Mouse (Mus musculus) CH12.LX (cell line): ENCODE results near the gene Gm10142. TPM values are rescaled to one million over a fixed set of nuclear protein-coding genes. Genes with fewer than 3 reads are reported as not detected.
"Not testable (repeated sequence)": the region's sequence is repeated elsewhere in the genome, so short reads cannot be mapped to it uniquely, and the experiment has no call there.

ENCODE experiments used
- DNase-seq: peaks from one replicate; pipeline ENCODE4 v3.0.0-alpha.2; 2013; ENCODE audit errors: extremely low read depth
- H3K27ac ChIP-seq: 2 replicates; pipeline ENCODE4 v1.5.1; 2012; ENCODE audit warnings: low read depth, mild to moderate bottlenecking, control low read depth, moderate library complexity; ENCODE audit not compliant: insufficient read depth
- H3K27me3 ChIP-seq: replicated peaks from 2 replicates; pipeline ENCODE3; 2012; ENCODE audit warnings: inconsistent platforms
- H3K36me3 ChIP-seq, 2 experiments: replicated peaks in 1 of 2; 2 replicates each; pipeline versions ENCODE3 to v1.6.1; 2012; ENCODE audit warnings: inconsistent platforms in 1 of 2, low read length in 1 of 2, mild to moderate bottlenecking in 1 of 2, mixed read lengths in 1 of 2, moderate library complexity in 1 of 2; ENCODE audit not compliant: control insufficient read depth in 1 of 2, insufficient read depth in 1 of 2
- H3K4me1 ChIP-seq, 2 experiments: 2 replicates each; pipeline ENCODE4 v1.6.1; 2012; ENCODE audit warnings: inconsistent platforms in 1 of 2, moderate library complexity in 1 of 2; ENCODE audit not compliant: insufficient read depth in 2 of 2, control insufficient read depth in 1 of 2
- H3K4me2 ChIP-seq: 2 replicates; pipeline ENCODE4 v1.6.1; 2012; ENCODE audit warnings: low read depth, mild to moderate bottlenecking, control low read depth; ENCODE audit not compliant: poor library complexity, insufficient read depth, severe bottlenecking
- H3K4me3 ChIP-seq, 3 experiments: fragments of 150-350 bp in 1 of 3; sonication (generic) in 1 of 3; replicated peaks in 1 of 3; 2 replicates each; pipeline versions ENCODE3 to v1.5.1; 2011 to 2012; ENCODE audit warnings: low read depth in 2 of 3, low read length in 2 of 3, mild to moderate bottlenecking in 2 of 3, moderate library complexity in 2 of 3, control low read depth in 1 of 3, improper control_type of control experiment in 1 of 3, inconsistent platforms in 1 of 3, mixed read lengths in 1 of 3; ENCODE audit not compliant: poor library complexity in 1 of 3
- H3K79me2 ChIP-seq: replicated peaks from 2 replicates; pipeline ENCODE4 v1.6.1; 2012; ENCODE audit warnings: mild to moderate bottlenecking, moderate library complexity; ENCODE audit not compliant: control insufficient read depth, poor library complexity, insufficient read depth, severe bottlenecking; ENCODE audit errors: extremely low read depth
- H3K9ac ChIP-seq: 2 replicates; pipeline ENCODE4 v1.6.1; 2012; ENCODE audit warnings: low read depth, mild to moderate bottlenecking, control low read depth, moderate library complexity; ENCODE audit not compliant: insufficient read depth
- H3K9me3 ChIP-seq: replicated peaks from 2 replicates; pipeline ENCODE3; 2012; ENCODE audit warnings: low read length, inconsistent platforms, mixed read lengths
- CHD1 ChIP-seq: IDR thresholded peaks from 2 replicates; pipeline ENCODE4 v1.6.1; 2012; ENCODE audit warnings: low read depth, low read length, improper control_type of control experiment, inconsistent platforms
- E2F4 ChIP-seq: IDR thresholded peaks from 2 replicates; pipeline ENCODE4 v1.6.1; 2011; ENCODE audit warnings: low read depth, low read length, improper control_type of control experiment; ENCODE audit not compliant: insufficient replicate concordance
- EP300 ChIP-seq: IDR thresholded peaks from 2 replicates; pipeline ENCODE4 v1.6.1; 2011; ENCODE audit warnings: low read length, improper control_type of control experiment
- ETS1 ChIP-seq: conservative IDR thresholded peaks from 2 replicates; pipeline ENCODE4 v1.6.1; 2012; ENCODE audit warnings: low read depth, mild to moderate bottlenecking, inconsistent platforms, low read length, improper control_type of control experiment, moderate library complexity
- GABPA ChIP-seq: IDR thresholded peaks from 2 replicates; pipeline ENCODE4 v1.6.1; 2012; ENCODE audit warnings: low read depth, low read length, improper control_type of control experiment, inconsistent platforms; ENCODE audit not compliant: insufficient replicate concordance
- KAT2A ChIP-seq: IDR thresholded peaks from 2 replicates; pipeline ENCODE4 v1.6.1; 2012; ENCODE audit warnings: low read length, improper control_type of control experiment, inconsistent platforms; ENCODE audit not compliant: insufficient replicate concordance
- MAFK ChIP-seq: IDR thresholded peaks from 2 replicates; pipeline ENCODE4 v1.6.1; 2011; ENCODE audit warnings: low read length, improper control_type of control experiment; ENCODE audit not compliant: insufficient replicate concordance
- MEF2A ChIP-seq: IDR thresholded peaks from 2 replicates; pipeline ENCODE4 v1.6.1; 2014; ENCODE audit warnings: low read depth, mild to moderate bottlenecking, inconsistent platforms, low read length, improper control_type of control experiment, borderline replicate concordance
- MXI1 ChIP-seq: IDR thresholded peaks from 2 replicates; pipeline ENCODE4 v1.6.1; 2011; ENCODE audit warnings: mild to moderate bottlenecking, low read depth, low read length, improper control_type of control experiment
- MYC ChIP-seq: IDR thresholded peaks from 2 replicates; pipeline ENCODE4 v1.6.1; 2011; ENCODE audit warnings: low read depth, mild to moderate bottlenecking, improper control_type of control experiment, low read length
- NRF1 ChIP-seq: IDR thresholded peaks from 2 replicates; pipeline ENCODE4 v1.6.1; 2014; ENCODE audit warnings: low read depth, mild to moderate bottlenecking, inconsistent platforms, low read length, improper control_type of control experiment, moderate library complexity
- PAX5 ChIP-seq: IDR thresholded peaks from 2 replicates; pipeline ENCODE4 v1.6.1; 2012; ENCODE audit warnings: low read length, inconsistent platforms, mixed read lengths
- RAD21 ChIP-seq: IDR thresholded peaks from 2 replicates; pipeline ENCODE4 v1.6.1; 2011; ENCODE audit warnings: low read depth, mild to moderate bottlenecking, low read length, improper control_type of control experiment, moderate library complexity
- RCOR1 ChIP-seq: conservative IDR thresholded peaks from 2 replicates; pipeline ENCODE4 v1.6.1; 2012; ENCODE audit warnings: low read depth, mild to moderate bottlenecking, inconsistent platforms, low read length, improper control_type of control experiment
- UBTF ChIP-seq: IDR thresholded peaks from 2 replicates; pipeline ENCODE4 v1.6.1; 2012; ENCODE audit warnings: low read depth, mild to moderate bottlenecking, inconsistent platforms, low read length, improper control_type of control experiment, moderate library complexity
- USF1 ChIP-seq: IDR thresholded peaks from 2 replicates; pipeline ENCODE4 v1.6.1; 2014; ENCODE audit warnings: low read depth, mild to moderate bottlenecking, inconsistent platforms, low read length, improper control_type of control experiment
- USF2 ChIP-seq: conservative IDR thresholded peaks from 2 replicates; pipeline ENCODE4 v1.6.1; 2011; ENCODE audit warnings: low read depth, low read length, improper control_type of control experiment
- ZNF384 ChIP-seq: IDR thresholded peaks from 2 replicates; pipeline ENCODE4 v1.6.1; 2012; ENCODE audit warnings: low read depth, low read length, improper control_type of control experiment, inconsistent platforms
- dilution Hi-C: fragments of 300-500 bp; cut with MboI; formaldehyde crosslinking; loops from 2 replicates; pipeline ENCODE4 v1.14.3; 2020; ENCODE audit warnings: low sequenced_read_pairs; ENCODE audit not compliant: extremely low pct_unique_long_range_greater_than_20kb, extremely low pct_ligation_motif_present
- in situ Hi-C: fragments of 300-500 bp; cut with MboI; formaldehyde crosslinking; loops from 3 replicates; pipeline ENCODE4 v1.14.3; 2019; ENCODE audit warnings: low sequenced_read_pairs, low pct_ligation_motif_present, low pct_unique_long_range_greater_than_20kb, mixed read lengths
- polyA plus RNA-seq: library from polyadenylated mRNA; unstranded; fragments of >175 nt; gene quantifications from 2 replicates; pipeline ENCODE4 v1.2.1, GENCODE M21; 2012; ENCODE audit warnings: low read depth; ENCODE audit not compliant: insufficient read length
- total RNA-seq, 2 experiments: library from RNA; depleted of rRNA; stranded (reverse); fragments of 300-350 nt in 1 of 2; fragments of >200 nt in 1 of 2; gene quantifications; 2 replicates each; pipeline ENCODE4 v1.2.3; 2012 to 2014

Gene Gm10142
- total and polyA plus RNA-seq, 3 experiments: not detected

DNA sequence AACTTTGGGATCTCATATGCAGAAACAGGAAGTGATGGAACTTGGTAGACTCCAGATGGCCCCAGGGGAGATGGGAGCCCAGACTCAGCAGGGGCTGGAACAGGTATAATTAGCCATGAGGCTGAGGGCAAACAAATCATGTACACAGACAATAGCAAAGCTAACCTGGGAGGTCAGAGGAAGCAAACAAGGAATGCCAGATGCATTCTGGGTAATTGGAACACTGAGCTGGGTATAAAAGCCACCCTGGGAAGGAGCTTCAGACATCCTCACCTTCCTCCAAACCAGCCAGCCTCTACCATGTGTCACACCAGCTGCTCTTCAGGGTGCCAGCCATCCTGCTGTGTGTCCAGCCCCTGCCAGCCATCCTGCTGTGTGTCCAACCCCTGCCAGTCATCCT, 4.5 kb upstream of the Gm10142 start, which contains the start of gene Gm10024:
Gene Gm10024 (plus strand): TSS at position 301 of the 400 bp plus-strand sequence.
- H3K4me1 ChIP-seq, H3K36me3 ChIP-seq, in situ Hi-C loops, H3K4me2 ChIP-seq, dilution Hi-C loops, DNase-seq, H3K4me3 ChIP-seq, H3K9ac ChIP-seq, H3K27ac ChIP-seq, H3K79me2 ChIP-seq: not testable (repeated sequence)
- Histone ChIP-seq H3K27me3 (peaks cover 57% of the 10 kb centered on the region), H3K9me3 (peaks cover 20% of the 10 kb centered on the region)

DNA sequence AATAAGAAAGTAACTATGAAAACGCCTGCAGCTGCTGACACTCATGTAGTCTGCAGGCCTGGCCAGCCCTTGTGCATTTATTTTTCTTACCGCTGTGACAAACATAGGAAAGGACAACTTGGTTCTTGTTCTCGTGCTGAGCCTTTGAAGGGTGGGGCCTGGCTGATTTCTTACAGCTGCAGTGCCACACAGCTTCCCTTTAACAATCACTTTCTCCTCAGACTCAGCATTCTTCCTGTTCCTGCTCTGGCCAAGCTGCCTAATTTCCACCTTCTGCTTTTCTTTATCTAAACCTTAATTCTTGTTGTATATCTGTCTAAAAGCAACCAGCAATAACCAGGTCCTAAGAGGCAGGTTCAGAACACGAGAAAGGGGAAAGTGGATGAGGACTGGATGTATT, 1.9 kb upstream of the Gm10142 start:
- in situ Hi-C loops (no loop called here), dilution Hi-C loops (no loop called here)
- Histone ChIP-seq H3K4me3 (no peak overlapping the region), H3K9ac (no peak overlapping the region), H3K36me3 (no peaks in the 10 kb centered on the region), H3K9me3 (peaks cover 13% of the 10 kb centered on the region), H3K4me2 (no peak overlapping the region), H3K79me2 (no peaks in the 10 kb centered on the region), H3K27ac (no peak overlapping the region), H3K4me1 (no peaks in the 10 kb centered on the region), H3K27me3 (peaks cover 58% of the 10 kb centered on the region)
- no peak for DNase-seq
- TF ChIP-seq GABPA (no peak), MYC (no peak), KAT2A (no peak), PAX5 (no peak), RAD21 (no peak), MXI1 (no peak), E2F4 (no peak), ETS1 (no peak), EP300 (no peak), ZNF384 (no peak), USF1 (no peak), USF2 (no peak), MAFK (no peak), MEF2A (no peak), CHD1 (no peak), UBTF (no peak), RCOR1 (no peak), NRF1 (no peak)

DNA sequence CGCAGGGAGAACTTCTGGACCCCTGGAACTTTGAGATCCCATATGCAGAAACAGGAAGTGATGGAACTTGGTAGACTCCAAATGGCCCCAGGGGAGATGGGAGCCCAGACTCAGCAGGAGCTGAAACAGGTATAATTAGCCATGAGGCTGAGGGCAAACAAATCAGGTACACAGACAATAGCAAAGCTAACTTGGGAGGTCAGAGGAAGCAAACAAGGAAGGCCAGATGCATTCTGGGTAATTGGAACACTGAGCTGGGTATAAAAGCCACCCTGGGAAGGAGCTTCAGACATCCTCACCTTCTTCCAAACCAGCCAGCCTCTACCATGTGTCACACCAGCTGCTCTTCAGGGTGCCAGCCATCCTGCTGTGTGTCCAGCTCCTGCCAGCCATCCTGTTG, 4.7 kb downstream of the Gm10142 start, which contains the start of gene Krtap12-1:
Gene Krtap12-1 (plus strand): TSS at position 301 of the 400 bp plus-strand sequence.
- H3K36me3 ChIP-seq, dilution Hi-C loops, H3K9ac ChIP-seq, H3K4me1 ChIP-seq, DNase-seq, H3K4me3 ChIP-seq, H3K79me2 ChIP-seq, in situ Hi-C loops, H3K4me2 ChIP-seq, H3K27ac ChIP-seq: not testable (repeated sequence)
- Histone ChIP-seq H3K27me3 (peaks cover 73% of the 10 kb centered on the region), H3K9me3 (peaks cover 13% of the 10 kb centered on the region)
